Mouse (Mus musculus): ENCODE measurements around the gene Eps8. TPM values are rescaled to one million over a fixed set of nuclear protein-coding genes. Genes with fewer than 3 reads are reported as not detected.

Eps8 gene
- total and polyA plus RNA-seq, 3 experiments, result 0.08 to 0.15 TPM; not detected in 1

GRCm38 (mm10) chr6:137657203-137657602 is 2.5 kb upstream of the Eps8 start (continued):
- no peak for TF ChIP-seq NRF1 (IDR thresholded peaks at IDR 0.05; ENCODE audit: insufficient read depth, low read depth, low read length, poor library complexity, severe bottlenecking)
- TF ChIP-seq E2F4 (IDR thresholded peaks at IDR 0.05; ENCODE audit: borderline replicate concordance, low read depth, low read length), result no peak
- TF ChIP-seq MXI1 (IDR thresholded peaks at IDR 0.05; ENCODE audit: low read depth, low read length), result no peak

GRCm38 (mm10) chr6:137649528-137649927 is 5.1 kb downstream of the Eps8 start:
- Histone ChIP-seq H3K79me2 (ENCODE audit: control insufficient read depth, insufficient read depth, low read length, poor library complexity) (no peaks in the 10 kb centered on the region), H3K36me3 (ENCODE audit: control insufficient read depth in 1 of 2, insufficient read depth in 2 of 2, low read length in 2 of 2) (no peaks in the 10 kb centered on the region), H3K4me1 (ENCODE audit: control insufficient read depth in 1 of 2, insufficient read depth in 2 of 2, low read length in 2 of 2) (no peaks in the 10 kb centered on the region), H3K9me3 (replicated peaks; ENCODE audit: insufficient read depth, low read length) (no peaks in the 10 kb centered on the region), H3K27me3 (ENCODE audit: control insufficient read depth in 1 of 2, insufficient read depth in 2 of 2, low read length in 2 of 2) (no peaks in the 10 kb centered on the region), H3K27ac (ENCODE audit: control insufficient read depth, low read depth, low read length) (no peak overlapping the region), H3K4me3 (ENCODE audit: control insufficient read depth in 1 of 2, insufficient read depth in 1 of 2, low read depth in 2 of 2, low read length in 2 of 2) (no peak overlapping the region), H3K9ac (ENCODE audit: control insufficient read depth, low read depth, low read length, poor library complexity, severe bottlenecking) (no peak overlapping the region)
- DNase-seq (ENCODE audit: low read depth, low spot score), result no peak
- TF ChIP-seq EP300 (IDR thresholded peaks at IDR 0.05; ENCODE audit: low read depth in 1 of 2, low read length in 2 of 2) (no peak), CHD1 (IDR thresholded peaks at IDR 0.05; ENCODE audit: low read depth, low read length) (no peak), POLR2AphosphoS2 (IDR thresholded peaks at IDR 0.05; ENCODE audit: low read length) (no peak), CTCF (IDR thresholded peaks at IDR 0.05 in 2 of 3, conservative IDR thresholded peaks at IDR 0.05 in 1 of 3; ENCODE audit: control insufficient read depth in 1 of 3, insufficient read depth in 1 of 3, low read depth in 2 of 3, low read length in 3 of 3, poor library complexity in 1 of 3, severe bottlenecking in 1 of 3) (no peak), MAZ (IDR thresholded peaks at IDR 0.05; ENCODE audit: low read depth, low read length) (no peak), POLR2AphosphoS5 (IDR thresholded peaks at IDR 0.05; ENCODE audit: borderline replicate concordance, low read depth, low read length) (no peak), ELF1 (IDR thresholded peaks at IDR 0.05; ENCODE audit: low read depth, low read length) (no peak), BHLHE40 (IDR thresholded peaks at IDR 0.05; ENCODE audit: borderline replicate concordance, low read depth, low read length) (no peak), USF1 (IDR thresholded peaks at IDR 0.05; ENCODE audit: low read depth, low read length) (no peak), ZKSCAN1 (IDR thresholded peaks at IDR 0.05; ENCODE audit: low read depth, low read length) (no peak), MAFK (IDR thresholded peaks at IDR 0.05; ENCODE audit: borderline replicate concordance, low read depth, low read length) (no peak), JUND (IDR thresholded peaks at IDR 0.05; ENCODE audit: low read depth, low read length) (no peak), NRF1 (IDR thresholded peaks at IDR 0.05; ENCODE audit: insufficient read depth, low read depth, low read length, poor library complexity, severe bottlenecking) (no peak), CHD2 (IDR thresholded peaks at IDR 0.05; ENCODE audit: low read length) (no peak), TAL1 (IDR thresholded peaks at IDR 0.05; ENCODE audit: low read length) (no peak), SMC3 (IDR thresholded peaks at IDR 0.05; ENCODE audit: low read depth, low read length) (no peak), ZC3H11A (IDR thresholded peaks at IDR 0.05; ENCODE audit: low read depth, low read length) (no peak), TBP (IDR thresholded peaks at IDR 0.05; ENCODE audit: low read depth, low read length) (no peak), UBTF (IDR thresholded peaks at IDR 0.05; ENCODE audit: borderline replicate concordance, insufficient read depth, low read depth, low read length) (no peak), MYB (IDR thresholded peaks at IDR 0.05; ENCODE audit: low read depth, low read length) (no peak)
